Mouse (Mus musculus) T-helper 1 cell (primary cell): ENCODE measurements around the gene Ank2.

Experiments
- in situ Hi-C: fragments of 300-600 bp; cut with MboI, MseI; formaldehyde crosslinking; loops from one replicate; pipeline ENCODE4 v1.15.1; 2025; ENCODE audit warnings: high pct_unique_total_duplicates

Ank2 gene

DNA sequence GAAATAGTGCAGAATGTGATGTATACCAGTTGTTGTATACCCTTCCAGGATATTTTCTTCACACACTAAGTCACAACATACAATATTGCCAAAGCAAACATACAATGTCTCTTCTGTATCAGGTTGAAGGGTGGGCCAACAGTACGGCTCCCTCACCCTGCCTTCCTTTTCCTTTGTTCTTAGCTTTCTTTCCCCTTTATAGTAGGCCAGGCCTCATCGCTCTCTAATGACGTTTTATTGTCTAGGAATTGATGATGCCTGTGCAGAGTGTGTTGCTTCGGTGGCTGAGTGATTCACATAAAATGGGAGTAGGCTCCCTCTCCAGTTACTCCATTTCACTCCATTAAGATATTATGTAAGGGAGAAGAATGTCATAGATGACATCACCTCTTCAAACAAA lies 612.5 kb downstream of the Ank2 start:
- in situ Hi-C loops = no loop called here

DNA sequence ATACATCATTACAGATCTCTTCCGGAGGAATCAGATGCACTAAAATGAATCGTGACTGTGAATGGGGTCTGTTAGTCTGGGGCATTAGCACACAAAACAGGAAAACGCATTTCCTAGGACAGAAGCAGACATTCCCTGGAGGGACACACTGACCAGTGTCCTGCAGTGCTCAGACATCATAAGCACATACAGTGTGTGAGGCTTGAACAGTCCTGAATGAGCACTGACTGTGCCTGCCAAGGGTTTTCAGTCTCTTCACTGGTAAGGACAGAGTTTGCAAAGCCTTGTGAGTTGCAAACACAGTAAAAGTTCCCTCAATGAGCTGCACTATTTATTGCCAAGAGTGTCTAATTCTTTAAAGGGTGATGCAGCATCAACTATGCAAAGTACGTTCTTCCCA lies 613.1 kb downstream of the Ank2 start:
- in situ Hi-C loops = no loop called here

DNA sequence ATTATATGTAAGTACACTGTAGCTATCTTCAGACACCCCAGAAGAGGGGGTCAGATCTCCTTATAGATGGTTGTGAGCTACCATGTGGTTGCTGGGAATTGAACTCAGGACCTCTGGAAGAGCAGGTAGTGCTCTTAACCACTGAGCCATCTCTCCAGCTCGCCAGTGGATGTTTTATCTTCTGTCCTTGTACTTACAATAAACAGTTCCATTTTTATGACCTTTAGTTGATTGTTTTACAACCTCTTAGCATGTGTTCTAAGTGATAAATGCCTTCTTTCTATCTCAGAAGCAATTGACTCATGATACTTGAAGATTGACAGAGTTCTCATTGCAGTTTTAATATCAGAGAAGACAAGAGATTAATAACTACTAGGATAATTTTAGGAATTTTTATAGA lies 620.9 kb downstream of the Ank2 start:
- in situ Hi-C loops = no loop called here
